Mouse (Mus musculus) limb, embryonic 15.5 days (tissue): ENCODE measurements around the gene Kirrel3. TPM values are rescaled to one million over a fixed set of nuclear protein-coding genes. Genes with fewer than 3 reads are reported as not detected.

Experiments
- ATAC-seq: fragments of 200-750 bp; cut with Nextera tagmentation; 2 replicates; pipeline ENCODE4 v1.8.0; 2017; ENCODE audit warnings: low read depth, moderate TSS enrichment; ENCODE audit not compliant: insufficient number of reproducible peaks, low FRiP score, low TSS enrichment
- H3K27ac ChIP-seq: fragments of 300-500 bp; sonication (generic); 2 replicates; pipeline ENCODE4 v1.5.1; 2015; ENCODE audit warnings: moderate library complexity, mild to moderate bottlenecking, inconsistent platforms
- H3K27me3 ChIP-seq: fragments of 300-500 bp; sonication (generic); 2 replicates; pipeline ENCODE4 v1.6.1; 2015; ENCODE audit warnings: inconsistent platforms
- H3K36me3 ChIP-seq: fragments of 300-500 bp; sonication (generic); 2 replicates; pipeline ENCODE4 v1.6.1; 2015; ENCODE audit warnings: inconsistent platforms
- H3K4me1 ChIP-seq: fragments of 300-500 bp; sonication (generic); 2 replicates; pipeline ENCODE4 v1.6.1; 2015; ENCODE audit warnings: inconsistent platforms
- H3K4me2 ChIP-seq: fragments of 300-500 bp; sonication (generic); 2 replicates; pipeline ENCODE4 v1.6.1; 2015; ENCODE audit warnings: mild to moderate bottlenecking, inconsistent platforms
- H3K4me3 ChIP-seq: fragments of 300-500 bp; sonication (generic); 2 replicates; pipeline ENCODE4 v1.5.1; 2015; ENCODE audit warnings: mild to moderate bottlenecking, inconsistent platforms
- H3K9ac ChIP-seq: fragments of 300-500 bp; sonication (generic); 2 replicates; pipeline ENCODE4 v1.6.1; 2015; ENCODE audit warnings: inconsistent platforms
- H3K9me3 ChIP-seq: fragments of 300-500 bp; sonication (generic); 2 replicates; pipeline ENCODE4 v1.6.1; 2016; ENCODE audit warnings: inconsistent platforms
- WGBS: fragments of 180-500 bp; shearing (Covaris S2); methylation state at CpG from one replicate; pipeline ENCODE4 v1.1.7; 2015; 5-methylcytosine and 5-hydroxymethylcytosine counted together
- polyA plus RNA-seq: library from polyadenylated mRNA; unstranded; fragments of >200 nt; fragmentation: Nextera tagmentation; extraction: Ambion mirVana; gene quantifications from 2 replicates; pipeline ENCODE4 v1.2.1, GENCODE M21; 2015

The Kirrel3 gene
- polyA plus RNA-seq, 1 experiment from 2014 or later = 13.5 TPM

GRCm38 (mm10) chr9:35038922-35039586 lies 553.4 kb downstream of the Kirrel3 start:
- WGBS = 59% methylated on average over 7 of the region's 7 CpGs
- Histone ChIP-seq H3K4me2 (no peak overlapping the region), H3K4me1 (peaks cover 27% of the 10 kb centered on the region), H3K27ac (peak overlapping the region; percentile 59), H3K27me3 (no peaks in the 10 kb centered on the region), H3K4me3 (no peak overlapping the region), H3K9ac (no peak overlapping the region), H3K9me3 (no peaks in the 10 kb centered on the region), H3K36me3 (no peaks in the 10 kb centered on the region)
- no peak for ATAC-seq

DNA sequence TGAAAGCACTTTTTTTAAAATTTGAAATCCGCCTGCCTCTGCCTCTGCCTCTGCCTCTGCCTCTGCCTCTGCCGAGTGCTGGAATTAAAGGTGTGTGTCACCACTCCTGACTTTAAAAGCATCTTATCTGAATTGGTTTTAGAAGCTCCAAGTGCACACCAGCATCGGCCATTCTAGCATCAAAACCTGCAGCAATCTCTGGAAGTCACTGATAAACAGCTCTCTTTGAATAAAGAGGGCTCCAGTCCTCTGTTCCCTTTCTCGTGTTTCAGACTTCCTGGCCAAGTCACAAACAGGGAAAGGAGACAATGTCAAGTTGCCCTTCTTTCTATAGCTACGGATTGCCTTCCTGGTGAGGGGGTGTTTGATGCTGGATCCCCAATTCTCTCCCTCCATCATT lies 554.2 kb downstream of the Kirrel3 start:
- WGBS = 55% methylated on average over 5 of the region's 5 CpGs

DNA sequence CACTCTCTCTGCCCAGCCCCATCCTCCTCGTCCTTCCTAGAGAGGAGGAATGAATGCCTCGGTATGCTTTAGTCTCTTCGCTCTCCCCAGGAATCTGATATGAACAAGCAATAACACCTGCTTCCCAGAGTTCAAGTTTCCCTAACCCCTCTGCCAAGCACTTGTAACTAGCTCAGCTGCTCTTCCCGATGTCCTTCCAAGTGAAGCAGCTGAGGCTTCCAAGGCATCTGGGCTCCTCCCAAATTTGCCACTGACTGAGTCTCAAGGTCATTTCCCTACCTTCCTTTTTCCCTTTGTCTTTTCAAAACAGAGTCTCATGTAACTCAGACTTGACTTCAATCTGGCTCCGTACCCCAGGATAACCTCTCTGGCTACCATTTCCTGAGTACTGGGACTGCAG lies 555.8 kb downstream of the Kirrel3 start:
- 58% methylated on average over 5 of the region's 5 CpGs for WGBS
- Histone ChIP-seq H3K4me1 (peaks cover 51% of the 10 kb centered on the region), H3K27ac (no peak overlapping the region), H3K27me3 (no peaks in the 10 kb centered on the region), H3K36me3 (no peaks in the 10 kb centered on the region), H3K4me2 (no peak overlapping the region), H3K9me3 (no peaks in the 10 kb centered on the region), H3K9ac (no peak overlapping the region), H3K4me3 (no peak overlapping the region)
- ATAC-seq = no peak

More for the DNA sequence above, 554.2 kb downstream of the Kirrel3 start:
- Histone ChIP-seq H3K4me2 (no peak overlapping the region), H3K4me1 (peaks cover 35% of the 10 kb centered on the region), H3K4me3 (no peak overlapping the region), H3K27ac (peak overlapping the region; percentile 22; the same call in 1 of the 2 replicates), H3K27me3 (no peaks in the 10 kb centered on the region), H3K9me3 (no peaks in the 10 kb centered on the region), H3K9ac (no peak overlapping the region), H3K36me3 (no peaks in the 10 kb centered on the region)
- no peak for ATAC-seq

- Histone ChIP-seq H3K36me3 (peaks cover 16% of the 10 kb centered on the region; the same call in 1 of the 2 replicates), H3K4me2 (no peak overlapping the region), H3K4me3 (no peak overlapping the region), H3K27ac (peak overlapping the region; percentile 90; the same call in 1 of the 2 replicates), H3K9ac (no peak overlapping the region), H3K27me3 (no peaks in the 10 kb centered on the region), H3K9me3 (no peaks in the 10 kb centered on the region), H3K4me1 (peaks cover 54% of the 10 kb centered on the region)
- 31% methylated on average over 7 of the region's 7 CpGs for WGBS
- ATAC-seq = no peak
These were observed 557.9 kb downstream of the Kirrel3 start for GRCm38 (mm10) chr9:35043619-35044018.

DNA sequence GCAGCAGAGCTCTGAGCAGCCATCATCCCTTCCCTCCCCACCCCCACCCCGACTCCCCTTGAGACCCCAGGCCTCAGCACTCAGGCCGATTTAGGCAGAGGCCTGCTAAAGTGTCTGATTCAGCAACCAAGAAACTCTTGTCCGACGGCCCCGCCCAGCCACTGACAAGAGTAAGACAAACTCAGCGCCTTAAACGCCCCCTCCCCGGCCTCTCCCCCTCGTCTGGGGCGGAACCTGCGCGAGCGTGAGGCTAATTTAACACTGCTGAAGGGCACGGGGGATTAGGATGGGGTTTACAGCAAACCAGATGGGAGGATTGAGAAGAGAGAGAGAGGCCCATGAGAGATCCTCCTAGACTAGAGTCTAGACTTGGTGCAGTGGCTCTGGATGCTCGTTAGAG lies 558.8 kb downstream of the Kirrel3 start:
- 16% methylated on average over 15 of the region's 15 CpGs for WGBS
- Histone ChIP-seq H3K27me3 (no peaks in the 10 kb centered on the region), H3K9ac (no peak overlapping the region), H3K36me3 (peaks cover 24% of the 10 kb centered on the region), H3K4me2 (no peak overlapping the region), H3K4me1 (peaks cover 47% of the 10 kb centered on the region), H3K4me3 (no peak overlapping the region), H3K9me3 (no peaks in the 10 kb centered on the region), H3K27ac (peak overlapping the region; percentile 90)
- ATAC-seq = no peak

- no peaks in the 10 kb centered on the region for H3K9me3 ChIP-seq
- peak overlapping the region; percentile 90 for H3K27ac ChIP-seq
- H3K9ac ChIP-seq = no peak overlapping the region
- H3K27me3 ChIP-seq = no peaks in the 10 kb centered on the region
- no peak overlapping the region for H3K4me3 ChIP-seq
- H3K4me1 ChIP-seq = peaks cover 47% of the 10 kb centered on the region
- peak overlapping the region; percentile 7; the same call in 1 of the 2 replicates for H3K4me2 ChIP-seq
- 26% methylated on average over 11 of the region's 11 CpGs for WGBS
- peak; percentile 40; the same call in 1 of the 2 replicates for ATAC-seq
- peaks cover 30% of the 10 kb centered on the region for H3K36me3 ChIP-seq
These were observed 559.4 kb downstream of the Kirrel3 start for GRCm38 (mm10) chr9:35045031-35045531.

DNA sequence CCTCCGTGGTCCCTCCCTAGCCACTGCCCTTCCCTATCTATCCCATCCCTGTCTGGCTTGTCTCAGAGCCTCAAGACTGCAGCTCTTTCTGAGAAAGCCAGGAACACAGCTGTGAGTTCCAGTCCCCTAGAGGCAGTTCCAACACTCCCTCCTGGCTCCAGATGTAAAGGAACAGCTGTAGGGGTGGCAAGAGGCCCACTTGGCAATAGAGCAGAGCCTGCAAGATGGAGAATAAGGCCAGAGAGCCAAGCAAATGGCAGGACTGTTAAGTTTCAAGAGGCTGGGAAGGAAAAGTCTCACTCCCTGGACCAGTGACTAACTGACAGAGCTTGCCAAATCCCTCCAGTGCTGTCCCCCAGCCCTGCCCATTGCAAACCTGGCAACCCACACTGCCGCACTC lies 560.1 kb downstream of the Kirrel3 start:
- Histone ChIP-seq H3K4me2 (peak overlapping the region; percentile 7; the same call in 1 of the 2 replicates), H3K27me3 (no peaks in the 10 kb centered on the region), H3K9ac (no peak overlapping the region), H3K4me1 (peaks cover 47% of the 10 kb centered on the region), H3K27ac (peak overlapping the region; percentile 90), H3K36me3 (peaks cover 31% of the 10 kb centered on the region), H3K4me3 (no peak overlapping the region), H3K9me3 (no peaks in the 10 kb centered on the region)
- WGBS = 31% methylated on average over 2 of the region's 2 CpGs
- peak; percentile 85 for ATAC-seq

DNA sequence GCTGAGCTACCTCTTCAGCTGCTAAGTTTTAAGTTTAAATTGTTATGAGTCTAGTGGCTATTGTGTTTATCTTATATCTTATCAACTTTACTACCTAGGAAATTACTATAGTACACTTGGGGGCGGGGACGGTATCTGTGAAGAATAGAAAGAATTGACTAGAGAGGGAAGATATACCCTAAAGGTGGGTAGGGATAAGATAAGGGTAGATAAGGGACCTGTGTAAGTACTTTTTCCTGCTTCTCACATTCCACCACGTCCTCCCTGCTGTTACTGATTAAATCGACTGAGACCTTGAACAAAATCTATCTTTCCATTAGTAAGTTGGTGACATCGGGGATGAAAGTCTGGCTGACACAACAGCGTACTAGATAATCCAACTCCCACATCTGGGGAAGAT lies 562.8 kb downstream of the Kirrel3 start:
- Histone ChIP-seq H3K9ac (no peak overlapping the region), H3K36me3 (peaks cover 51% of the 10 kb centered on the region), H3K4me1 (peaks cover 33% of the 10 kb centered on the region), H3K4me3 (no peak overlapping the region), H3K4me2 (no peak overlapping the region), H3K9me3 (no peaks in the 10 kb centered on the region), H3K27ac (no peak overlapping the region), H3K27me3 (no peaks in the 10 kb centered on the region)
- no peak for ATAC-seq
- WGBS = 84% methylated on average over 6 of the region's 6 CpGs

- H3K27me3 ChIP-seq = no peaks in the 10 kb centered on the region
- H3K9ac ChIP-seq = no peak overlapping the region
- no peak for ATAC-seq
- 60% methylated on average over 3 of the region's 3 CpGs for WGBS
- no peak overlapping the region for H3K4me3 ChIP-seq
- H3K4me1 ChIP-seq = peaks cover 18% of the 10 kb centered on the region
- H3K9me3 ChIP-seq = no peaks in the 10 kb centered on the region
- H3K36me3 ChIP-seq = peaks cover 62% of the 10 kb centered on the region
- peak overlapping the region; percentile 40 for H3K27ac ChIP-seq
- H3K4me2 ChIP-seq = no peak overlapping the region
These were observed 564.3 kb downstream of the Kirrel3 start for GRCm38 (mm10) chr9:35049891-35050527.

- Histone ChIP-seq H3K27ac (peak overlapping the region; percentile 40; the same call in 1 of the 2 replicates), H3K36me3 (peaks cover 64% of the 10 kb centered on the region)
- WGBS = 88% methylated on average over 6 of the region's 6 CpGs
These were observed 565.2 kb downstream of the Kirrel3 start for GRCm38 (mm10) chr9:35050701-35051454.

GRCm38 (mm10) chr9:35051666-35052065 lies 566.0 kb downstream of the Kirrel3 start:
- Histone ChIP-seq H3K4me2 (no peak overlapping the region), H3K4me1 (peaks cover 1% of the 10 kb centered on the region), H3K36me3 (peaks cover 63% of the 10 kb centered on the region), H3K27me3 (no peaks in the 10 kb centered on the region), H3K4me3 (no peak overlapping the region), H3K27ac (no peak overlapping the region), H3K9me3 (no peaks in the 10 kb centered on the region), H3K9ac (no peak overlapping the region)
- ATAC-seq = no peak
- WGBS = 90% methylated on average over 4 of the region's 4 CpGs

More at GRCm38 (mm10) chr9:35050701-35051454, 565.2 kb downstream of the Kirrel3 start:
- no peaks in the 10 kb centered on the region for H3K27me3 ChIP-seq
- no peak overlapping the region for H3K4me2 ChIP-seq
- no peak for ATAC-seq
- peaks cover 9% of the 10 kb centered on the region for H3K4me1 ChIP-seq
- no peaks in the 10 kb centered on the region for H3K9me3 ChIP-seq
- no peak overlapping the region for H3K9ac ChIP-seq
- no peak overlapping the region for H3K4me3 ChIP-seq
